Mouse (Mus musculus) neural tube, embryonic 14.5 days (tissue): Measurements from ENCODE around the gene Glis1. TPM values are rescaled to one million over a fixed set of nuclear protein-coding genes. Genes with fewer than 3 reads are reported as not detected.

ENCODE experiments used
- ATAC-seq: fragments of 200-750 bp; cut with Nextera tagmentation; 2 replicates; pipeline ENCODE4 v1.8.0; 2017; ENCODE audit warnings: low read depth, mild to moderate bottlenecking, moderate TSS enrichment, moderate library complexity
- H3K27ac ChIP-seq: fragments of 300-500 bp; sonication (generic); 2 replicates; pipeline ENCODE4 v1.5.1; 2014; ENCODE audit warnings: low read depth, mild to moderate bottlenecking, control low read depth, low read length, moderate library complexity, mixed read lengths
- H3K27me3 ChIP-seq: fragments of 300-500 bp; sonication (generic); 2 replicates; pipeline ENCODE4 v1.6.1; 2014; ENCODE audit warnings: low read length; ENCODE audit not compliant: control insufficient read depth, insufficient read depth
- H3K36me3 ChIP-seq: fragments of 300-500 bp; sonication (generic); 2 replicates; pipeline ENCODE4 v1.6.1; 2014; ENCODE audit warnings: low read length, mixed read lengths; ENCODE audit not compliant: control insufficient read depth, insufficient read depth
- H3K4me1 ChIP-seq: fragments of 300-500 bp; sonication (generic); 2 replicates; pipeline ENCODE4 v1.6.1; 2014; ENCODE audit warnings: low read length; ENCODE audit not compliant: control insufficient read depth, insufficient read depth
- H3K4me2 ChIP-seq: fragments of 300-500 bp; sonication (generic); 2 replicates; pipeline ENCODE4 v1.6.1; 2014; ENCODE audit warnings: mild to moderate bottlenecking, low read depth, low read length, control low read depth
- H3K4me3 ChIP-seq: fragments of 300-500 bp; sonication (generic); 2 replicates; pipeline ENCODE4 v1.5.1; 2014; ENCODE audit warnings: low read depth, low read length, control low read depth, mixed read lengths
- H3K9ac ChIP-seq: fragments of 300-500 bp; sonication (generic); replicated peaks from 2 replicates; pipeline ENCODE4 v1.6.1; 2014; ENCODE audit warnings: low read depth, mild to moderate bottlenecking, control low read depth, low read length, mixed read lengths
- H3K9me3 ChIP-seq: fragments of 300-500 bp; sonication (generic); 2 replicates; pipeline ENCODE4 v1.6.1; 2016; ENCODE audit warnings: low read length; ENCODE audit not compliant: control insufficient read depth
- WGBS: fragments of 180-500 bp; shearing (Covaris S2); extraction: QIAGEN DNeasy Blood & Tissue Kit; methylation state at CpG from one replicate; pipeline ENCODE4 v1.1.7; 2014; 5-methylcytosine and 5-hydroxymethylcytosine counted together
- polyA plus RNA-seq: library from polyadenylated mRNA; unstranded; fragments of >200 nt; fragmentation: Nextera tagmentation; extraction: Ambion mirVana; gene quantifications from 2 replicates; pipeline ENCODE4 v1.2.1, GENCODE M21; 2014

Gene Glis1
- polyA plus RNA-seq, 1 experiment from 2014 or later, result 5.7 TPM

DNA sequence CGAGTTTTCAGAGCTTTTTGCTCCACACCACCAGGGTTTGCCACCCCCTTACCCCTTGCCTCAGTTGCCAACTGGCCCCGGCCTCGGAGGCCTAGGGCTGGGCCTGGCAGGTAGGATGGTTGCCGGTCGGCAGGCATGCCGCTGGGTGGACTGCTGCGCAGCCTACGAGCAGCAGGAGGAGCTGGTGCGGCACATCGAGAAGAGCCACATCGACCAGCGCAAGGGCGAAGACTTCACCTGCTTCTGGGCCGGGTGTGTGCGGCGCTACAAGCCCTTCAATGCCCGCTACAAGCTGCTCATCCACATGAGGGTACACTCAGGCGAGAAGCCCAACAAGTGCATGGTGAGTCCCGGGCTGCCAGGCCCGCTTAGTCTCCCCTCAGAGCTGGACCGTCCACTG lies 133.8 kb downstream of the Glis1 start:
- no peak for ATAC-seq
- 74% methylated on average over 21 of the region's 21 CpGs for WGBS
- H3K4me2 ChIP-seq, result no peak overlapping the region
- no peaks in the 10 kb centered on the region for H3K36me3 ChIP-seq
- no peak overlapping the region for H3K4me3 ChIP-seq
- H3K9ac ChIP-seq, result no peak overlapping the region
- H3K9me3 ChIP-seq, result no peaks in the 10 kb centered on the region
- no peaks in the 10 kb centered on the region for H3K27me3 ChIP-seq
- no peak overlapping the region for H3K27ac ChIP-seq
- H3K4me1 ChIP-seq, result peaks cover 7% of the 10 kb centered on the region; the same call in 1 of the 2 replicates

DNA sequence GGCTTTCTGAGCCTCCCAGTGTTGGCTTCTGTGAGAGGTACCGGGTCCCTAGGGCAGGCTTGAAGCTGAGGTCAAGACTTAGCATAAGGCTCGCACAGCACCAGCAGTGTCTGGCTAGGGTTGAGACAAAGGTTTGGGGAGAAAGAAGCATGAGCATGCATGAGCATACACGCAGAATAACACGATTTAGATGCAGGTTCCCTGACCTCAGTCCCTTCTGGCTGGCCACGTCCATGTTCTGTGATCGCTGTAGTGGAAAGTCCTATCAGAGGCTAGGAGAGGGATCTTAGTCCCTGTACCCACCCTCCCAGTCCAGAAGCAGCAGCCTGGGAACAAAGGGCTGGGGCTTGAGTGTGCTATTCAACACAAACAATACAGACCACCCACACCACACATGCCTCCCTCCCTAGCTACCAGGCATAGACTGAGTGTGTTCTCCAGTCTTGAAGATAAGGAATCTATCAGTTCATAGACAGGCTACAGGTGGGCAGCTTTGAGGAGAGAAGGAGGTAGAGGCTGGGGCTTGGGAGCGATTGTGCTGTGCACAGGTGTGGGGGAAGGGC lies 134.6 kb downstream of the Glis1 start:
- Histone ChIP-seq H3K27me3 (no peaks in the 10 kb centered on the region), H3K36me3 (no peaks in the 10 kb centered on the region), H3K27ac (no peak overlapping the region), H3K4me3 (no peak overlapping the region), H3K4me2 (no peak overlapping the region), H3K4me1 (peaks cover 7% of the 10 kb centered on the region; the same call in 1 of the 2 replicates), H3K9me3 (no peaks in the 10 kb centered on the region), H3K9ac (no peak overlapping the region)
- WGBS, result 43% methylated on average over 7 of the region's 7 CpGs
- ATAC-seq, result no peak

DNA sequence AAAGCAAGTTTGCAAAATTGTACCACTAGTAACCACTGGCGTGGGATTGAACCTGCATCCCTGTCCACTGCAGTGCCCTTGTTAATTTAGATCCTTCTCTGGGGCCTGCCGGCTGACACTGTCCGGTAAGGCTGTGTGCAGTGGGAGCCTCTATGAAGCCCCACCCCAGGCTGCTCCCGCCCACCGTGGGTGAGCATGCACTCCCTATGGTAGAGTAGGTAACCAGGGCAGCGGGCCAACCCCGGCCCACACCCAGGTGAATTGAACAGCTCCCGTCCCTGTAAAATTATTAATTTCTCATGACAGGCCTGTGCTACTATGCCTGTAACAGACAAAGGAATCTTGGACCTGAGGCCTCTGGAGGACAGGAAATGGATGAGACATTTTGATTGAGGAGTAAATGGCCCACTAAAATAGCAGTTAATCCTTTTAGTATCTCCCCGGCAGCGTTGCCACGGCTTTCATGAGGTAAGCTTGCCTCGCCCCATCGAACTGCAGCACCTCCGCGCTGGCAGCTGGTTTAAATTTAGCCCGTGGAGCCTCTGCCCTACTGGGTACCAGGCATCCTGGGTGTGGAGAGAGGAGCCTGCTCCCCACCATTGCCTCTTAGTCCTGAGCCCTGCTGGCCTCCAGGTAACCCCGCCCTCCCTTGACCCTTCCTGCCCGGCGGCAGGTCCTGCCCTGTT lies 136.1 kb downstream of the Glis1 start:
- H3K36me3 ChIP-seq, result no peaks in the 10 kb centered on the region
- peak overlapping the region; percentile 66 for H3K27ac ChIP-seq
- no peaks in the 10 kb centered on the region for H3K9me3 ChIP-seq
- 48% methylated on average over 19 of the region's 19 CpGs for WGBS
- H3K4me2 ChIP-seq, result no peak overlapping the region
- no peaks in the 10 kb centered on the region for H3K27me3 ChIP-seq
- H3K9ac ChIP-seq, result no peak overlapping the region; the same call in 1 of the 2 replicates
- H3K4me1 ChIP-seq, result peaks cover 7% of the 10 kb centered on the region; the same call in 1 of the 2 replicates
- peak; percentile 44 for ATAC-seq
- no peak overlapping the region for H3K4me3 ChIP-seq

DNA sequence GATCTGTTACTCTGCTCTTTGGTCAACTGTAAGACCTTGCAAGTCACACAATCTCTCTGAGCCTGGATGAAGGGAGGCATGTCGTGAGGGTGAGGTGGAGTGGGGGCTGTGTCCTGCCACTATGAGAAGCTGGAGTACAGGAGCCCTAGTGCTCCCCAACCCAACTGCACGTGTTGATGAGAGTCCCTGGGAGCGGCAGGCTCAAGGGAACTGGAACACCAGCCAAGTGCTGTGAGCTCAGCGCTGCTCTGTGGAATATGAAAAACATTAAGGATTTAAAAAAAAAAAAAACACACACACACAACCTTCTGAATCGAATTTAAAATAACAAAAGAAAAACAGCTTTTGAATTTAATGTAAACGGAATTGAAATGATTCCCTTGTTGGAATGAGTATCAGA lies 141.4 kb downstream of the Glis1 start:
- Histone ChIP-seq H3K36me3 (no peaks in the 10 kb centered on the region), H3K9me3 (no peaks in the 10 kb centered on the region), H3K9ac (no peak overlapping the region), H3K27ac (no peak overlapping the region), H3K27me3 (no peaks in the 10 kb centered on the region), H3K4me3 (no peak overlapping the region), H3K4me2 (no peak overlapping the region), H3K4me1 (peaks cover 4% of the 10 kb centered on the region; the same call in 1 of the 2 replicates)
- WGBS, result 68% methylated on average over 6 of the region's 6 CpGs
- no peak for ATAC-seq

DNA sequence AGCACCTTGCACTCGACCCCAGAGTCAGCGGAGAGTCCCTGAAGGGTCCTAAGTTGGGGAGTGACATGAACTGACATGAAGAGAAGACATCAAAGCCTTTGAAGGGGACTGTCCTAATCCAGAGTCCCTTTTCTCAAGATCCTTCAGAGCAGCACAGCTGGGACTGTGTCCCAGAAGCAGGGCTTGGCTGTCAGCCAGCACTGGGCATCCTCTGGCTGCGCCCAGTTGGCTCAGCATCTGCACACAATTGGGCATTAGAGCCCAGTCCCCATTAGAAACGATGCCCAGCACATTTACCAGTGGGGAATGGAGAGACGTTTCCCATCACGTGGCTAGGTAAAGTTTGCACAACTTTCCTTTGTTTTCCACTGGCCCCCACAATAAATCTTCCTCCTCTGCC lies 142.4 kb downstream of the Glis1 start:
- WGBS, result 37% methylated on average over 6 of the region's 6 CpGs
- ATAC-seq, result no peak

DNA sequence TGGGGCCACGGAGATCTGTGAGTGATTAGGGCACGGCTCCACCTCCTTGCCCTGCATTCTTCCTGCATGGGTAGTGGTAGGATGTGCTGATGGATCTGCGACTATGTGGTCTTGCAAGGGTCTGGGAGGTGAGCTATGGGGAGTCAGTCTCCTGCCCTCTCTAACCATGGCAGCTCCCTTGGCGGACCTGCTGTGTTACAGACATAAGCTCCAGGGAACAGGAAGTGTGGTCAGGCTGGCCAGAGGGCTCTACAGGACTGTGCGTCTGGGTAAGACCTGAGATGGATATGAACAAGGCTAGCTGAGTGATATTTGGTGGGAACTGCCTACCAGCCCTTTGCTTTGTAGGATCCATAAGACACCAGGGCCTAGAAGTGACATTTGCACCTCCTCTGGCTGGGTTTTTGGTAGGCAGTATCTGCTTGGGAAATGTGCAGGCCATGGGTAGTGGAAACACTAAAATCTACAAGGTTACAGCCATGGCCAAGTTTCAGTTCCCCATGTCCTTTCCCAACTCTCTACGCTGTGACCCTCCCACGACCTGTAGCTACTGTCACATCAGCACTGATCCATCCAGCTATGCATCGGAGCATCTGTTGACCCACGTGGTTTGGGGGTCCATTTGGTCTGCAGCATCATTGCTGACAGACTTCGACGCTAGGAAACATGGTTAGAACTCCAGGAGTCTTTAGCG lies 142.9 kb downstream of the Glis1 start:
- no peak for ATAC-seq
- 0 out of 2 replicates have a peak, but pooled peaks cover 3% of the 10 kb centered on the region for H3K4me1 ChIP-seq
- H3K27me3 ChIP-seq, result no peaks in the 10 kb centered on the region
- WGBS, result 79% methylated on average over 12 of the region's 12 CpGs
- no peak overlapping the region for H3K4me3 ChIP-seq
- H3K36me3 ChIP-seq, result no peaks in the 10 kb centered on the region
- H3K9me3 ChIP-seq, result no peaks in the 10 kb centered on the region
- H3K27ac ChIP-seq, result no peak overlapping the region
- H3K9ac ChIP-seq, result no peak overlapping the region
- no peak overlapping the region for H3K4me2 ChIP-seq

More for the DNA sequence above, 142.4 kb downstream of the Glis1 start:
- Histone ChIP-seq H3K27me3 (no peaks in the 10 kb centered on the region), H3K27ac (no peak overlapping the region), H3K4me3 (no peak overlapping the region), H3K9ac (no peak overlapping the region), H3K36me3 (no peaks in the 10 kb centered on the region), H3K4me1 (0 out of 2 replicates have a peak, but pooled peaks cover 3% of the 10 kb centered on the region), H3K9me3 (no peaks in the 10 kb centered on the region), H3K4me2 (no peak overlapping the region)

DNA sequence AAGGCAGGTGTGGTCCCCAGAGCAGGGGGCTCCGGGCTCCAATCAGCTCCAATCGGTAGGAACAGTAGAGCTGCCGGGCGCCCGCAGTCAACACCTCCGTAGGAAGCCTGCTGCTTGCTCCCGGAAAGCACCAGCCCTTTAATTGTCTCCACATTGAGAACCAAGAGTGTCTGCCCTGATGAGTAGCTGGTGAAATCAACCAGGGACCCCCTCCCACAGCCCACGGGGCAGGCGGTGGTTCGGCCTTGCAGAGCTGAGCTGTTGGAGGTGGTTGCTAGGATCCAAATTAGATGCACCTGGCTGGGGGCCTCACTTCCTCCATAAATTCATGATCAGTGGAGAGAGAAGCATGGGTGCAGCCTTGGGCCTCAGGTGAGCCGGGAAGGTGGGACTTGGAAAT lies 146.5 kb downstream of the Glis1 start:
- Histone ChIP-seq H3K36me3 (no peaks in the 10 kb centered on the region), H3K9ac (no peak overlapping the region), H3K9me3 (no peaks in the 10 kb centered on the region), H3K27me3 (no peaks in the 10 kb centered on the region), H3K4me2 (no peak overlapping the region), H3K4me1 (0 out of 2 replicates have a peak, but pooled peaks cover 3% of the 10 kb centered on the region), H3K4me3 (no peak overlapping the region), H3K27ac (no peak overlapping the region)
- 76% methylated on average over 11 of the region's 11 CpGs for WGBS
- no peak for ATAC-seq

DNA sequence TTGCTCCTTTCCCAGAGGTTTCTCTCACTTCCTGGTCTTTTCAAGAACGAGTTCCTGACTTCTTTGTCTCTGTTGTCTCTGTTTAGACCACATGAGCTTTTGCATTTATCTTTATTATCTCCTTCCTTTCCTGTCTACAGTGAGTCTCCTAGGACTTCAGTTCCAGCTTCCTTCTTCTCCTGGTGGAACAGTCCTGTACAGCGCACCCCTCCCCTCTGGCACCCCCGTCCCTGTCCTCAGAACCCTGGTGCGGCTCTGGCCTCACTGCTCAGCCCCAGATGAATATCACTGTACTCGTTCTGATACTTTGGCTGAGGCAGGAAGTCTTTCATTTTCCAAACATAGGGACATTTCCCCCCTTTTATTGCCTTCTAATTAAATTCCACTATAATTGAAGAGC lies 152.0 kb downstream of the Glis1 start:
- Histone ChIP-seq H3K4me3 (no peak overlapping the region), H3K4me2 (no peak overlapping the region), H3K9ac (no peak overlapping the region), H3K36me3 (no peaks in the 10 kb centered on the region), H3K4me1 (peaks cover 10% of the 10 kb centered on the region), H3K9me3 (no peaks in the 10 kb centered on the region), H3K27me3 (no peaks in the 10 kb centered on the region), H3K27ac (no peak overlapping the region)
- WGBS, result 65% methylated on average over 5 of the region's 5 CpGs
- no peak for ATAC-seq

DNA sequence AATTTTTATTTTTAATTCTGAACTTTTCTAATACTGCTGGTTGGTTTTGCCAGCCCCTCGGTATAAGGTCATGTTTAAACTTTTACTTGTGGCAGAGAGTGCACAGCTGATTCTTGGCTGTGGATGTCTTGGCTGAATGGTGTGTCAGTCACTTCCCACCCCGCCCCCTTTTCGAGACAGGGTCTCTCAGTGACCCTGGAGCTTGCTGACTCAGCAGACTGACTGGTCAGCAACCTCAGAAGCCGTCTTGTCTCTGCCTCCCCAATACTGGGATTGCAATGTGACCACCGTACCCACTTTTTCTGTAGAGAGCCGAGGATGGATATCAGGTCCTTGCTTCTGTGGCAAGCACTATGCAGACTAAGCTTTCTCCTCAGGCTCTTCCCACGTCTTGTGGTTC lies 154.2 kb downstream of the Glis1 start:
- 84% methylated on average over 7 of the region's 7 CpGs for WGBS
- no peak for ATAC-seq

More for the DNA sequence above, 154.2 kb downstream of the Glis1 start:
- no peaks in the 10 kb centered on the region for H3K9me3 ChIP-seq
- no peaks in the 10 kb centered on the region for H3K36me3 ChIP-seq
- H3K9ac ChIP-seq, result no peak overlapping the region
- no peak overlapping the region for H3K27ac ChIP-seq
- no peak overlapping the region for H3K4me2 ChIP-seq
- peaks cover 10% of the 10 kb centered on the region for H3K4me1 ChIP-seq
- no peak overlapping the region for H3K4me3 ChIP-seq
- H3K27me3 ChIP-seq, result no peaks in the 10 kb centered on the region
